Mouse (Mus musculus): Measurements from ENCODE around the gene Snx25.

- no peak for TF ChIP-seq ZNF384 (IDR thresholded peaks at IDR 0.05; ENCODE audit: low read depth, low read length)
- TF ChIP-seq POLR2A (IDR thresholded peaks at IDR 0.05; ENCODE audit: control insufficient read depth in 1 of 2, insufficient read depth in 1 of 2, low read depth in 1 of 2, low read length in 2 of 2, poor library complexity in 1 of 2), result no peak
- TF ChIP-seq MAX (IDR thresholded peaks at IDR 0.05; ENCODE audit: low read length), result no peak
- no peak for TF ChIP-seq CTCF (IDR thresholded peaks at IDR 0.05 in 2 of 3, conservative IDR thresholded peaks at IDR 0.05 in 1 of 3; ENCODE audit: control insufficient read depth in 1 of 3, insufficient read depth in 1 of 3, low read depth in 2 of 3, low read length in 3 of 3, poor library complexity in 1 of 3, severe bottlenecking in 1 of 3)
- TF ChIP-seq ZC3H11A (IDR thresholded peaks at IDR 0.05; ENCODE audit: low read depth, low read length), result no peak
- TF ChIP-seq POLR2AphosphoS2 (IDR thresholded peaks at IDR 0.05; ENCODE audit: low read length), result no peak
- TF ChIP-seq EP300 (IDR thresholded peaks at IDR 0.05; ENCODE audit: low read depth in 1 of 2, low read length in 2 of 2), result no peak
- TF ChIP-seq KAT2A (conservative IDR thresholded peaks at IDR 0.05; ENCODE audit: low read depth, low read length), result no peak
- no peak for TF ChIP-seq SMC3 (IDR thresholded peaks at IDR 0.05; ENCODE audit: low read depth, low read length)
- TF ChIP-seq GABPA (IDR thresholded peaks at IDR 0.05; ENCODE audit: low read depth, low read length), result no peak
- TF ChIP-seq MAFK (IDR thresholded peaks at IDR 0.05; ENCODE audit: borderline replicate concordance, low read depth, low read length), result no peak
- no peak for TF ChIP-seq MYC (IDR thresholded peaks at IDR 0.05; ENCODE audit: low read depth, low read length)
- no peak for TF ChIP-seq MXI1 (IDR thresholded peaks at IDR 0.05; ENCODE audit: low read depth, low read length)
- TF ChIP-seq POLR2AphosphoS5 (IDR thresholded peaks at IDR 0.05; ENCODE audit: borderline replicate concordance, low read depth, low read length), result no peak
These were observed 144.8 kb downstream of the Snx25 start for GRCm38 (mm10) chr8:46007050-46007672.

Data from MEL (cell line).